Mouse (Mus musculus): Measurements from ENCODE around the gene Sirt4.
A peak's percentile ranks its signal among the peaks of the same experiment; 100 is the strongest.
"Not testable (repeated sequence)": the region's sequence is repeated elsewhere in the genome, so short reads cannot be mapped to it uniquely, and the experiment has no call there.

The Sirt4 gene

DNA sequence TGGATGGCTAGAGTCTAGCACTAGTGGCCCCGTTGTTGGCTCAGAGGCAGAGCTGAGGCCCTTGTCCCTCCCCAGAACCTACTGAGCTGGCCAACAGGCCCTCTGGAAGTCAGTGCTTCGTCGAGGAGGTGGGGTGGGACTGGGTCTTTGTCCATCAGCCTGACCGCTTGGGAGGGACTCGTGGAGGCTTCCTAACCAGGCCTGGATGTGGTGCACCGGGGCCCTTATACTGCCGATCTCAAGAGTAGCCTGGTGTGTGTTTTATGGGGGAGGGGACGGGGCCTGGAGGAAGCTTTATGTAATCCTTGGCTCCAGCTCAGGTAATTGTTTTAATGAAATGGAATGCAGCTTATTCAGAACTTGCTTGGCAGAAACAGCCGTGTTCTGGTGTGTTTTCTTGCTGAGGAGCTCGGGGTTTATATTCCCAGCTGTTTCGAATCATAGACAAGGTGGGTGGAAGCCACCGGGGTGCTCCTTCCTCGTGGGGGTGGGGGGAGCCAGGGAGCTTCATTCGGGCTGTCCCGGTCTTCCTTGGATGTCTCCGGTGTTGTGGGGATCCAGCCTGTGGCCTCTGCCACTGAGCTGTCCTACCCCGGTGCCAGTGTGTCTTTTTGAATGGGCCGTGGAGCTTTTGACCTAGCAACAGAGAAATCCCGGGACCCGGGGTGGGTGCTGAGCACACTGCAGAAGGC, 30.5 kb upstream of the Sirt4 start:
- DNase-seq (ENCODE audit: low read depth) = no peak

DNA sequence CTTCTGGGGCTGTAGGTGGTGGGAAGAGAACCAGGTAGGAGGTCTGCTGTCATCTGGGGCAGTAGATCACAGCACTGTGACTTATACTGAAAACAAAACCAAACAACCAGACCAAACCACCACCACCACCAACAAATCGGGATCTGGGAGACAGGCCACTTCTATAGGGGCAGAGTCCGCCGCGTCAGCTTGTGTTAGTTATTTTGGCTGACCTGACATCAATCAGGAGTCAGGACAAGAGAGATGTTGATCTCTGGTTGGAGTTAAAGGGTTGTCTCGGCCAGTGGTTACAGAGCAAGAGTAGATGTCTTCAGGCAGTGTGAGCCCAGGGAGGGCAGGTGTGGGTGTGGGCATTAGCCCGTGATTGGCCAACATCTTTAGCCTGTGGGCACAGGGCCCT, 29.8 kb upstream of the Sirt4 start:
- no peak for DNase-seq (ENCODE audit: low read depth)

DNA sequence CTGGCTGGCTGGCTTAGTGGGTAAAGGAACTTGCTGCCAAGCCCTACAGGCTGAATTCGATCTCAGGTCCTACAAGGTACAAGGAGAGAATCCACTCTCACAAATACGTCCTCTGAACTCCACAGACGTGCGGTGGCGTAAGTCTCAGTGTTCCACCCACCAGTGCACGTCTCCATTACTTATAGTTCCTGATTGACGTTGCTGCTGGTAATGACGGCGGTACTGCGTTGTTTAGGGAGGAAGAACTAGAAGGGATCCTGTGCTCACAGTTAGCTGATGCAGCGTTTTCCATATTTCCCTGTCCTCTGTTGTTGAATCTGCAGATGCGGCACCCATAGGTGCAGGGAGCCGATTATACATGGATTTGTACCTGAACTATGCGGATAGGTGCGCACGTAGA, 29.2 kb upstream of the Sirt4 start:
- no peak for DNase-seq (ENCODE audit: low read depth)

DNA sequence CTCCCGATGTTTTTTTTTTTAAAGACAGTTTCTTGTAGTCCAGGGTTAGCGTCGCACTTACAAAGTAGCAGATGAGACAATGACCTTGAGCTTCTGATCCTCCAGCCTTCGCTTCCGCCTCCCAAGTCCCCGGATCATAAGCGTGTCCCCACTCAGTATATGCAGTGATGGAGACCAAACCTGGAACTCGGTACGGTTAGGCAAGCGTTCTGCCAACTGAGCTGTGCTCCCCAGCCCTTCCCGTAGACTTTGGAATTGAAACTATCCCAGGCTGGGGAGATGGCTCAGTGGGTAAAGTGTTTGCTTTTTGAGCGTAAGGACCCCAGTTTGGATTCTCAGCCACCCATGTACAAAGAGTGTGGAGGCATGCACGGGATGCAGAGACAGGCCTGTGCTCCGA, 28.7 kb upstream of the Sirt4 start:
- DNase-seq (ENCODE audit: low read depth) = no peak

DNA sequence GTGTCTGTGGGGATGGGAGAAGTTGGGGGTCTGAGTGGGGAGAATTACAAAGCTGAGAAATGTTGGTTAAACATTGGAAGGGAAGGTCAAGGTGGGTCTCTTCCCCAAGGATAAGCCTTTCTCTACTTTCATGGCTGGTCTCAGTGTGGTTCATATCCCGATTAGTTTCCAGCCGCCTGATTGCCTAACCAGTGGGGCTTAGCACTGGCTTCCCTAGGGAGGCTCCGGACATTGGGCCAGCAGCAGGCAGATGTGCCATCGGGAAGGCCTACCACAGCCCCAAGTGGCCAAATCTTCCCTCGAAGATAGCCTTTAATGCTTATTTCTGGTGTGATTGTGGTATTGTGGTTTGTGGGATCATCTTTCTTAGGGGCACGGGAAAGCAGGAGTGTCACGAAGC, 27.9 kb upstream of the Sirt4 start:
- DNase-seq (ENCODE audit: low read depth) = no peak

DNA sequence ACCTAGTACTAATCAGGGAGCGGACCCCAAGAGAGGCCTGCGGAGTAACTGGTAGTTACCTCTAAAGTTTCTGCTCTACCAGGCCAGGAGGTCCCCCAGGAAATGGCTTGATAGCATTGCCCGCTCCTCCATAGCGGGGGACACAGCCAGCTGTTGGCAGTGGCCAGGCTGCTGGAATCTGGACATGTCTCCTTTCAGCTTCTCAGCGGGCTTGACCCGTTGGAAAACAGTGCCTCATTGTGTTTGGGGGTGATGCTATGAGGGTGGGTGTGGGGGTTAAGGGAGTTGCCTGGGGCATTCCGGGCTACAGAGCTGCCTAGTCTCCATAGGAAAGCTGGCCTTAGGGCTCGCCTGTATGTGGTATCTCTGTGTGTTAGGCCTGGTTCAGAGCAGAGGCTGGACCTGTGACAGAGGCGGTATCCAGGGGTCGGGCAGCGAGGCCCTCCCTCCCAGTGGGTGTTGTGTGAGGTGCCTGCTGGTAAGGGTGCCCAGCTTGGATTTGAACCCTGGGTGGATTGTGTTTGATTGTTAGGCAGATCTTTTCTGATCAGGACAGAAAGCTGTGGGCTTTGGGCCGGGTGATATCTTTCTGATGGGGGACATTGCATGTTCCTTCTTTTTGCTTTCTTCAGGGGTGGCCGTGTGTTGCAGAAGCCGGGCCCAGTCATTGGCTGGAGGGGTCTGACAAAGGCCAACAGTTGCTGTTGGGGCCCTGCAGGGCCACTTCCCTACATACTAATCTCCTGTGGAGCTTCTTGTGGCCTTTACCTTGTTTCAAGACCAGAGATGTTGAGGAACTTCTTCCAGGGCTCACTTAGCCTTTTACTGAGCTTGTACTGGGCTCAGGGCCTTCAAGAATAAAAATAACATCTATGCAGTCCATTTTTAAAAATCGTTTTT, 25.5 kb upstream of the Sirt4 start:
- no peak for DNase-seq (ENCODE audit: low read depth)

DNA sequence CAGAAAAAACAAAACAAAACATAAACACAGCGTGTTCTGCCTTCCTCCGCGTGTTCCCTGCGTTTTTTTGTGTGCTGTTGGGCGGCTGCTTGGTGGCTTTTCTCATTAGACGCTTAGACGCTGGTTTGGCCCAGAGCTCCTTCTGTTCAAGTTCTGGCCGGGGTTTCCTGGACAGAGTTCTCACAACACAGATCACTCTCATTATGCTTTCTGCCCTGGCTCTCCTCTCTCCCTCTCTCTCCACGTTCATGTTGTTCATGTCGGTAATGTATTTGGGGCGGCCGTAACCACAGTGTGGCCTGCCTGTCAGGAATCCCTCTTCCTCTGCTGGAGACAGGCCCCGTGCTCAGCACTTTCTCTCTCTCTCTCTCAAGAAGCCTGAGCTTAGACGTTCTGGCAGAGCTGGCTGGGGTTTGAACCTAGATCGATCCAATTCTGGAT, 24.8 kb upstream of the Sirt4 start:
- no peak for DNase-seq (ENCODE audit: low read depth)

DNA sequence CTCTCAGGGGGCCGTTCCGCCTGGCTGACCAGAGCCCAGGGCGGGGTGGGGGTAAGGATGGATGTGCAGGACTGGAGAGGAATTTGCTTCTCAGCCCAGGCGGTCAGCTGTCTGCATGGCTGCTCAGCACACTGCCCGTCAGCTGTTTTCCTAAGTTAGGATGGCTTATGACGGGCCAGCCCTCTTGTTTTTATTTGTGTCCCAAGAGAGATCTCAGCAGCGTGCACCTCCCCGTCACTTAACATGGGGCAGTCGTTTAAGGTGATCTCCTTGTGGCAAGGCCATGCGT, 24.3 kb upstream of the Sirt4 start:
- no peak for DNase-seq (ENCODE audit: low read depth)

DNA sequence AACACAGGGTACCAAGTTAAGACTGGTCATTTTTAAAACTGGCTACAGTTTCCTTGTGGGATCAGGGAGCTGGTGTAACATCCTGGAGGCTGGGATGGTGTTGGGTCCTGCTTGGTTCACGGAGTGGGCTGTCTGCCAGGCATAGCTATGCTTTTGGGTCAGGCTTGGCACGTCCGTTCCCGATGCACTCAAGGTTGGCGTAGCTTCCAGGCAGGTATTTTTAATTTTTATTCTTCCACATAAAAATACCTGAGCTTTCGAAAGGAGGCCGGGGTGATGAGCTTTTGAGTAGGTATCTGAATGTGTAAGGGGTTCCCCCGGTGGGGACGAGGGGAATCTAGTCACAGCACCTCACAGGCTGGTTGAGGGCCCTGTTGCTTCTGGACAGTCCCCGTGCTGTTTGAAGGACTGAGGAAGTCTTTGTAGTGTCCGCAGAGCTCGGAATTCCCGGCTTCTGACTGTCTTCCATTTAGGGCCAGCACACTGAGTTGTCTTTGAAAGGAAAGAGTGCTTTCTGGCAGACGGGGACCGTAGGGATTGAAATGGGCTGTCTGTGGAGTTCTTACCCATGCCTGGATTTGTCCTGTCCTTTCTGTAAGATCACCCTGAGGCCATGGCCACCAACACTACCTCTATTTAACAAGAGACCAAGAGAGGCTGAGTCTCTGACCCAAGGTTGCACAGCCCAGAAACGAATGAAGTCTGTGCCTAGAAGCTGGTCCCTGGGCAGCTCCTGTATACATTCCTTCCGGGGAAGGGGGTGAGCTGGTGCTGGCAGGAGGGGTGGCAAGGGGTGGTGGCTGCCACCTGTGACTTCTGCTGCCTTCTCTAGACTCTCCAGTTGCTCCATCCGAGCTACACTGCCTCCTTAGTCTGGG, 23.7 kb upstream of the Sirt4 start:
- no peak for DNase-seq (ENCODE audit: low read depth)

DNA sequence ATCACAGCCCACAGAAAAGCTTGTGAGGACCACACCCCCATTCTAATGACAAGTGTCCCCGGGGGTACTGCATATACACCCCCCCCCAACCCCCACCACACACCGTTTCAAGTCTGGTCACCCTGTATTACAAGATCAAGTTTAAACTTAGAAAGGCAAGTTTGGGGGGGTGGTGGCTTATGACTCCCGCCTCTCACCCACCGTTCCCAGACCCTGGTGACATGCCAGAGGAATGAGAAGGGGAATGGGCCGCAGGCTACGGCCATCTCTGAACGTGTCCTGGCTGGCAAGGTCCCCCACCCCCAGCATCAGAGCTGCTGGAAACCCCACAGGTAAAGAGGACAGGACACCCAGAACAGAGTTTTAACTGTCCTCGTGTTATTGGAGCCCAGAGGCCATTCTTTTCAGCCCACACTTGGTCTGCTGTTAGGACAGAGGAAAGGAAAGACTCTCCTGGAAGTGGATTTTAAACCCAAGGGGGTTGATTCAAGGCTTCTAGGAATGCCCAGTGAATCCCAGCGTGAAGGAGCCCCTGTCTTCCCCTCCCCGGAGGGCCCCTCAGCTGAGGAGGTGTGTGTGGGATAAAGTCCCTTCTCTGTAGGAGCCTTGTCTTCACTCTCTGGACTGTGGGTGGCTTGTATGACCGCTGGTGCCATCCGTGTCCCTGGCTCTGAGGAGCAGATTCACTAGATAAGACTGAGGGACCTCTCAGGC, 22.9 kb upstream of the Sirt4 start:
- no peak for DNase-seq (ENCODE audit: low read depth)

DNA sequence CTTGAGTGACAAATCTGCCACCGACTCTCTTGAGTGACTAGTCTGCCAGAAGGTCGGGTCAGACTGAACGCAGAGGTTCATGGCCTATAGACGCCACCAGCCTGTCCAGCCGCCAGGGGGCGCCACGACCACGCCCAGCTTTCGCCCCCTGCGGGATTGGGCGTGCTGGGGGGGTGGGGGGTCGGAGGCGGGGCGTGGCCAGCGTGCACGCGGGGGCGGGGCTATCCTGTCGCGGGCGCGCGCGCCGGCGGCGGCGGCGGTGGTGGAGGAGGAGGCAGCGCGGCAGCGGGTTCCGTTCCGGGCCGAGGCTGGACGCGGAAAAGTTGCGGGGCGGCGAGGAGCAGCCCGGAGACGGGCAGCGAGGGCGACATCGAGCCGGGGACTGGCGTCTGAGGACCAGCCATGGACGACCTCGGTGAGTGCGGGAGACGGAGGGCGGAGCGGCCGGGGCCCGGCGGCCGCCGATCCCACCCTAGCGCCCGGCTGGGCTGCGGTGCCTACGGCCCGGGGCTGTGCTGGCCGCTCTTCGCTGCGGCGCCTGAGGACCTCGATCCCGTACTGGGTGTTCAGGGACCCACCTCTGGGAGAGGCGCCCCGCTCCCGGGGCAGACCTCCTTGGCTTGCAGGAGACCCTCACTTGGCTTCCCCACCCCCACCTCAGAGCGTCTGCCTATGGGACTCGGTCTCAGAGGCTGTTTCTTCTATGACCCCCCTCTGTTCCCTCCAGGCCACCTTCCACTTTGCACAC, 22.1 kb upstream of the Sirt4 start, which contains the start of gene Pxn:
Gene Pxn, plus strand, starts transcription at position 223 of the 748 bp plus-strand sequence.
- DNase-seq (ENCODE audit: low read depth) = peak; percentile 75

DNA sequence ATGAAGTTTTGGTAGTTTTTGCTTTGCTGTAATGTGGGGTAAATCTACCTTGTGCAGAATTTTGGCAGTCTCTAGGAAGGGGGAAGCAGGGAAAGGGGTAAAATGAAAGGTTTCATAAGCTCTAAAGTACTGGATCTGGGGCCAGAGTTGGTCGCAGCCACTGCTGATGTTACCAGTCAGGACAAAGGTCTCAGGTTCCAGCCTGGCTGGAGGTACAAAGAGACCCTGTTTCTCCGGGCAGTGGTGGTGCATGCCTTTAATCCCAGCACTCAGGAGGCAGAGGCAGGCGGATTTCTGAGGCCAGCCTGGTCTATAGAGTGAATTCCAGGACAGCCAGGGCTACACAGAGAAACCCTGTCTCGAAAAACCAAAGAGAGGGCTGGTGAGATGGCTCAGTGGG, 21.1 kb upstream of the Sirt4 start:
- not testable (repeated sequence) for DNase-seq (ENCODE audit: low read depth)

DNA sequence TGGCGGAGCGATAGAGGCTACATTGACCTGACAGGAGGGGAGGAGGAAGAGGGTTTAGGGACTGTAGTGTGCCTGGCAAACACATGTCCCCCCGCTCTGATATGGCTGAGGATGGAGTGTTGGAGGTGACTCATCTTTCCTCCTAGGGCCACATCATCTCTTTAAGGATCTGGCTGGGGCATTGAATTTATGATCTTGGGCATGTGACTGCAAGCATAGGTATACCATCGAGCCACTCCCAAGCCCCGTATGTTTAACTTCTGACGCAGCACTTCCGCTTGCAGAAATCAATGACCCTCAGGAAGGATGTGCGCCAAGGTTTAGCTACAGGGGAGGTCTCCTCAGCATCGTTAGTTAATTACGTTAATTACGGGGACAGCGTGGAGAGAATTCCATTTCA, 18.5 kb upstream of the Sirt4 start:
- DNase-seq (ENCODE audit: low read depth) = no peak

DNA sequence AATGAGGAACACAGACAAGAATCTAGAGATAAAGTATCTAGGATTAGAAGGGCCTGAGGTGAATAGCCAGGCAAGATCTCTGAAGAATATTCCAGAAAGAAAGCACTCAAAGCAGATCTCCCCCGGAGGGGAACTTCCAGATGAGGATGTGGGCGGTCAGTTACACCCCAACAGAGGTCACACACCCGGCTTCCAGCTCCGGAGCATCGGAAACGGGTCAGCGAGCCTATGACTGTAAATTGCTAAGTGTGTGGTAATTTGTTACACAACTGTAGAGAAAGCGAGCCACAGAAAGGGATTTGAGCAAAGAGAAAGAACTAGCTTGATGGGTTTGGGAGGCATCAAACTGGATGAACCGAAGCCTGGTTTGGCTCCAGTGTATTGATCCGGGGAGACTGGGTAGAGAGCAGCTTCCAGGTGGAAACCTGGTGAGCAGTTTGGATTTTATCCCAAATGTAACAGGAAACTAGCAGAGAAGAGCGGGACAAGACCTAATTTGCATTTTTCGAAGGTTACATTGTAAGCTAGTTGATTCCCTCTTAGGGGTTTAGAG, 15.9 kb upstream of the Sirt4 start:
- DNase-seq (ENCODE audit: low read depth) = no peak

DNA sequence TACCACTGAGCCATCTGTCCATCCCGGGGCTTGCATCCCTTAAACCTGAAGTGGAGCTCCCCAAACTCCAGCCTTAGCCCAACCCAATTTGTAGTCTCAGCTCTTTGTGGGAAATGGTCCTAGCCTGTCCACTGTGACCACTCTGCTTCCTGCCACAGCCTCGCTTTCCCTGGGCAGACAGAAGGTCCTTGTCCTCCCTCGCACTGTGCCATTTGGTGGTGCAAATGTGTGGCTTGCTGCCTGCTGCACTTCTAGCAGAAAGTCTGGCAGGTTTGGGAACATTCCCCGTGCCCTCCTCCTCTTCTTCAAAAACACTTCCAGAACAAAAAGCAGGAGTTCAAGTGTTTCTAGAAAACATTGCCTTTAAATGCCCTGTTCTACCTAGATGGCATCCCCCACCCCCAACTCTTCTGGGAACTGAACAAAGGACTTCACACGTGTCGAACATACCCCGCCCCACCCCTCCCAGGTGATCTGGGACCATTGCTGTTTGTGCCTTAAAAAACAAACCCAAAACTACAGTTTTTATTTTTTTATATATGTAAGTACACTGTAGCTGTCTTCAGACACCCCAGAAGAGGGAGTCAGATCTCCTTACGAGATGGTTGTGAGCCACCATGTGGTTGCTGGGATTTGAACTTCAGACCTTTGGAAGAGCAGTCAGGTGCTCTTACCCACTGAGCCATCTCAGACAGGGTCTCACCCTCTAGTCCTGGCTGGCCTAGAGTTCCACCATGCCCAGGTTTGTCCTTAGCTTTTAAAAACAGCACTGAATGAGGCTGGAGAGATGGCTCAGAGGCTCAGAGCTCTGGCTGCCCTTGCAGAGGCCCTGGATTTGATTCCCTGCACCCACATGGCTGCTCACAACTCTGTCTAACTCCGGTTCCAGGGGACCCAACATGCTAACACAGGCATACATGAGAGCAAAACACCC, 14.0 kb upstream of the Sirt4 start:
- no peak for DNase-seq (ENCODE audit: low read depth)

DNA sequence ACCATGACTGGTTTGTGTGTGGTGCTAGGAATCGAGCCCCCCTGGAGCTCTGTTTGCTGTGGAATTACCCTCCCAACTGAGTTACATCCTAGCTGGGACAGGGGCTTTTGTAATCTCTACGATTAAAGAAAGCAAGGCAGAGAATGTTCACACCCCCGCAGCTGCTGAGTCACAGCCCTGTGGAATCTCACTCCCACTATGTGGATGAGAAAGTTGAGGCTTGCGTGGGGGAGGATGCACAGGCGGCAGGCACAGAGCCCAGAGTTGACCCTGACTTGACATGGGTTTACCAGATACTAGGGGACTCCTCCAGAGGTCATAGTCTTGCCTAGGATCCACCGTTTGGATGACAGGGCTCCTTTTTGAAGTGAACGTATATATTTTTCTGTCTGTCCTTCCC, 12.5 kb upstream of the Sirt4 start:
- no peak for DNase-seq (ENCODE audit: low read depth)

DNA sequence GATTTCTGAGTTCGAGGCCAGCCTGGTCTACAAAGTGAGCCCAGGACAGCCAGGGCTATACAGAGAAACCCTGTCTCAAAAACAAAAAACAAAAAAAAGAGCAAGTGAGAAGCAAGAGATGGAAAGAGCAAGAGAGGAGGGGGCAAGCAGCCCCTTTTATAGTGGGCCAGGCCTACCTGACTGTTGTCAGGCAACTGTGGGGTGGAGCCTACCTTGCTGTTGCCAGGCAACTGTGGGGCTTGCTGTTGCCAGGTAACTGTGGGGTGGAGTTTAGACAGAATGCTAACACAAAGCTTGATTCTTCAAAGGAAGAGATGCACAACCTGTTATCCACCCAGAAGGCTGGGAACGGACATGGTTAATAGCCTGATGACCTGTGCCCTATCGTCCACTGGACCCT, 11.1 kb upstream of the Sirt4 start:
- DNase-seq (ENCODE audit: low read depth) = not testable (repeated sequence)

DNA sequence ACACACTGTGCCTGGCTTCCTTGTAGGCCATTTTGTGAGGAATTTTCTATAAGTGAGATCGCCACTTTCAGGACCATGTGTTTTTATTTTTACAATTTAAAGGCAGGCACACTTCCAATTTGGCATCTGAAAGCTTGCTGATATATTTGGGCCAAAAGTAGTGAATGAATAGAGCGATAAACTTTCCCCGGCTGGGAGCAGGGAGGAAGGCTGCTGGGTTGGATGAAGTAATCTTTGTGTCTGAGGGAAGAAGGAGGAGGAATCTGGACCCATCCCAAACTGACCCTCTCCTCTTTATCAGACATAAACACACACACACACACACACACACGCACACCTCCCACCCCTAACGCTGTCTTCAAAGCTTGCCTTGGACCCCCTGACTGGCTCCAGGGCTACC, 8.9 kb upstream of the Sirt4 start:
- DNase-seq (ENCODE audit: low read depth) = no peak

DNA sequence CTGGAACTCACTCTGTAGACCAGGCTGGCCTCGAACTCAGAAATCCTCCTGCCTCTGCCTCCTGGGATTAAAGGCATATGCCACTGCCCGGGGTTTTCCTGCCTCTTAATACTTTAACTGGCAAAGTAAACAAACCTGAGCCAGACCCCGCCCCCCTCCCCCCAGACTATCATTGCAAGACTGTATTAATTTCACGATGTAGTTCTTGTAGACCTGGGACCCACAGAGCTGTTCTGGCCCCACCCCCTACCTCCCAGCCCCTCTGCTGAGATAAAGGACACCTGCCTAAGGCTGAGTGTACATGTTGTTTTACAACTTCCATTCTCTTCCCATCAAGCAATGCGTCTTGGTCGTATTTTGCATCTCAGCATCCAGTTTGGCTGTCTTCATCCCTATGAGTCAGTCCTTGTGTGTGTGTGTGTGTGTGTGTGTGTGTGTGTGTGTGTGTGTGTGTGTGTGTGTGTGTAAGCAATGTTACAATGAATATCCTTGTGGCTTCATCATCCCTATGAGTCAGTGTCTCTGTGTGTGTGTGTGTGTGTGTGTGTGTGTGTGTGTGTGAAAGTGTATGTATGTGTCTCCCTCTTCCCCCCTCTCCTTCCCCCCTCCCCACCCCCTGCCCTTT, 8.3 kb upstream of the Sirt4 start:
- no peak for DNase-seq (ENCODE audit: low read depth)

All from c-Kit-positive CD71-positive TER-119-negative erythroid progenitor cells, embryonic 14.5 days (primary cell).